Mouse (Mus musculus) brain, adult 2 months (tissue): ENCODE measurements around the gene Ugt1a9.
"Not testable (repeated sequence)": the region's sequence is repeated elsewhere in the genome, so short reads cannot be mapped to it uniquely, and the experiment has no call there.

Experiments
- DNase-seq: peaks from one replicate; pipeline ENCODE4 v3.0.0; 2011; ENCODE audit warnings: low read depth, low spot score

The Ugt1a9 gene

GRCm38 (mm10) chr1:88105656-88106055 lies 35.1 kb downstream of the Ugt1a9 start:
- no peak for DNase-seq

DNA sequence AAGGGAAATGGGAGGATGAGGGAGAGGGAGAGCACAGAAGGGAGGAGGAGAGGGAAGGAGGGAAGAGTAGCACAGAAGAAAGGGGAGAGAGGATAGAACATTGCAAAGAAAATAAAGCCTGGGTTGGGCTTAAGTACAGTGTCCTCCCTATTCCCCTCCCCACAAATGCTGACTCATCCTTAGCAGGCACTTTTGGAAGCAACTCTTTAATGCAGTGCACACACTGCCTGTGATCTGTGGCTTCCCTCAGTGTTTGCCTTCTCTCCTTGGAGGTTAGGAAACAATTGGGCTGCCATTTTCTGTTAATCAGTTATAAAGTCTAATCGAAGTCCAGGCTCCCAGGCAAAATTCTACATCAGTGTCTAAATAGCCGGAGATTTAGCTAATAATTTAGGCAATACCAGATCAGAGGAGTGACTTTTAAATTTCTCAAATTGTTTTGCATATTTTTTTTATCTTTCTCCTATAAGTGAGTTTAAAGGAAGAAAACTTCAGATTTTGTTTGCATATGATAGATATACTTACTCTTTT lies 38.5 kb downstream of the Ugt1a9 start:
- not testable (repeated sequence) for DNase-seq

DNA sequence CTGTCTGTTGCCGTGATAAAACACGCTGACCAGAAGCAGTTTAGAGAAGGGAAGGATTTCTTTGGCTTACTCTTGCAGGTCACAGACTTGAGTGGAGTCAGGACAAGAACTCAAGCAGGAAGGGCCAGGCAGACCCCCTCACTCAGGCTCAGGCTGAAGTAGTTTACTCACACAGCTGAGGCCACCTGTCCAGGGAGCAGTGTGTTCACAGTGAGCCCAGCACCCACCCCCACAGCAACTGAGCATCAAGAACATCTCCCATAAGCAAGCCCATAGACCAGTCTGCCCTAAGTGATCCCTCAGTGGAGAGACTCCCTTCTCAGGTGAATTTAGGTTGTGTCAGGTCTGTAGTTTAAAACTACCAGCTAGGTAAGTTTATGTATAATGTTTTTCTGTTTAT lies 39.0 kb downstream of the Ugt1a9 start:
- not testable (repeated sequence) for DNase-seq

- not testable (repeated sequence) for DNase-seq
Observed at GRCm38 (mm10) chr1:88112769-88113168, 42.2 kb downstream of the Ugt1a9 start.

DNA sequence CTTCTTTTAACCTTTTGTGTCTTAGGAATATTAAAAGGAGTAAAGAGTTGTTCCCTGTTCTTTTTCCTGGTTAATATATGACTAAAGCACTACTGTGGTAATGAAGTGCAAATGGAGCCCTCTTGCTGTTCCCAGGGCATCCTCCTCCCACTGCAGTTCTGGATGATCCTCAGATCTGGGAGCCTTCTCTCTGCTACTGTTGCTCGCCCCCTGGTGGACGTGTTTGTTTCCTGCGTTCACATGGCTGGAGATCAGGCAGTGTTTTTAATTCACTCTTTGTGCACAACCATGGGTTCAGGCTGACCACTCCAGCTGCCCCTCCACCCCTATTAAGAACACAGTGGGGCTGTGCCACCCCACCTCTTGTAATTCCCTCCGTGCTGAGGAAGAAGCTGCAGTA lies 50.0 kb downstream of the Ugt1a9 start:
- not testable (repeated sequence) for DNase-seq

GRCm38 (mm10) chr1:88121521-88121920 lies 50.9 kb downstream of the Ugt1a9 start:
- not testable (repeated sequence) for DNase-seq

DNA sequence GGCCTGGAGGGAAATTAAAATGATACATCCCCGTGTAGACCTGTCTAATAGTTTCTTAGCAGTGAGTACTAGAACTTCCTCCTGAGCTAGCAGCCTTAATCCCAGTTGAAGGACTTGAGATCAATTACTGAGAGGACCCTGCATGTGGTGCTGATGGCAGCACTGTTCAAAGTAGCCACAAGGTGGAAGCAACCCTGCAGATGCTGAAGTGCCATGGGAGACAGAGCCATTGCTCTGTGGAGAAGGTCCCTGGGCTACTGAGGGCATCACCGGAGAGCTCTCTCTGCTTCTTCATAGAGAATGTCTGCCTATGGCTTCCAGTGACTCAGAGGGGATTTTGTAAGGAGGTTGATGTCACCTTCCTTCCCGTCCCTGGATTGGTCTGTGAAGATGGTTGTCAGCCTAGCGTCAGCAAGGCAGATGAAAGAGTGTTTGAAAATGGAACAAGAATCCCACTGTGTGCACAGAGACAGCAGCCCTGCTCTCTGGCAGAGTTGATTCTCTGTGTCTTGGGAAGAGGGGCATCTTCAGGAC lies 55.3 kb downstream of the Ugt1a9 start:
- not testable (repeated sequence) for DNase-seq

- DNase-seq, result not testable (repeated sequence)
Observed at GRCm38 (mm10) chr1:88129091-88129490, 58.5 kb downstream of the Ugt1a9 start.

- DNase-seq, result not testable (repeated sequence)
Observed at GRCm38 (mm10) chr1:88130223-88130622, 59.6 kb downstream of the Ugt1a9 start.

- DNase-seq, result no peak
Observed at GRCm38 (mm10) chr1:88133908-88134456, 63.4 kb downstream of the Ugt1a9 start.

DNA sequence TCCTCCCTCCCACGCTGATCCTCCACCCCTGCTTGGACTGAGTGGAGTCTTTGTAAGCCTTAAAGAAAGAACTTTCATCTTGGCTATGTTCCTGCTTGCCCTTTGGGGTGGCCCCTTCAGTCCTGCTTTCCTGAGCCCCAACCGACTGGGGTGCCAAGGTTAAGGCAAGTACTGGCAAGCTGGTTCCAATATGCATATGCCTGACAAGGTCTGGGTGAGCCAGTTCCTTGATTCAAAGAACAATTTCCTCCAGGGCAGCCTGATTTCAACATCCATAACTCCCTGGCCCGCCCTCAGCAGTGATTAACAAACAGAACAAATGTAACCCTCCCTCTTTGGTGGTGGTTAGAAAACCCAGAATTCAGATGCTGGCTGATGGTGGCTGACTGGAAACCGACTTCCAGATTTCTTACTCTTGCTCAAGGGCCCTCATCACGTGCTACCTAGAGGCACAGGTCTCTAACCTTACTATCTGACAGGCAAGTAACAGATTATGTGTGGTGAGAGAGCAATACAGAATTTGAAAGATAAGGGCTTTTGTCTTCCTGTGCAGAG lies 63.9 kb downstream of the Ugt1a9 start, which contains the start of gene Ugt1a6a:
Gene Ugt1a6a (plus strand): TSS at position 353 of the 555 bp plus-strand sequence.
- not testable (repeated sequence) for DNase-seq

- not testable (repeated sequence) for DNase-seq
Observed at GRCm38 (mm10) chr1:88135229-88135904, 64.8 kb downstream of the Ugt1a9 start.

GRCm38 (mm10) chr1:88136646-88137045 lies 66.0 kb downstream of the Ugt1a9 start:
- no peak for DNase-seq

DNA sequence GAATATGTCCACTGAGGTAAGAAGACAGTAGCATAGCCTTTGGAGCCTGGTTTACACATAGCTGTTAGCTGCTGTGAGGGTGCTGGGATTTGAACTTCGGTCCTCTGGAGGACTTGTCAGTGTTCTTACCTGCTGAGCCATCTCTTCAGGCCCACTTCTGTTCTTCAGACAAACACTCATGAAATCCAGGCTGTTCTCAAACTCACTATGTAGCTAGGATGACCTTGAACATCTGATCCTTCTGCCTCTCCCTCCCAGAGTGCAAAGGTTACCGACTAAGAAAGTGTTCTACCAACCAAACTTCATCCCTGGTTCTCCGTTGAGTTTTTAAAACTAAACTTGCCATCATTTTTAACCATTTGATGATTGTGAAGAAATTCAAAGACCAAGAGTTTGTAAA lies 66.7 kb downstream of the Ugt1a9 start:
- no peak for DNase-seq

GRCm38 (mm10) chr1:88138145-88138544 lies 67.5 kb downstream of the Ugt1a9 start:
- DNase-seq, result no peak

- DNase-seq, result not testable (repeated sequence)
Observed at GRCm38 (mm10) chr1:88140492-88140891, 69.9 kb downstream of the Ugt1a9 start.

GRCm38 (mm10) chr1:88143966-88144675 lies 73.5 kb downstream of the Ugt1a9 start:
- DNase-seq, result peak; percentile 58

GRCm38 (mm10) chr1:88145278-88145677 lies 74.7 kb downstream of the Ugt1a9 start:
- DNase-seq, result not testable (repeated sequence)

GRCm38 (mm10) chr1:88150133-88150532 lies 79.5 kb downstream of the Ugt1a9 start:
- DNase-seq, result not testable (repeated sequence)

DNA sequence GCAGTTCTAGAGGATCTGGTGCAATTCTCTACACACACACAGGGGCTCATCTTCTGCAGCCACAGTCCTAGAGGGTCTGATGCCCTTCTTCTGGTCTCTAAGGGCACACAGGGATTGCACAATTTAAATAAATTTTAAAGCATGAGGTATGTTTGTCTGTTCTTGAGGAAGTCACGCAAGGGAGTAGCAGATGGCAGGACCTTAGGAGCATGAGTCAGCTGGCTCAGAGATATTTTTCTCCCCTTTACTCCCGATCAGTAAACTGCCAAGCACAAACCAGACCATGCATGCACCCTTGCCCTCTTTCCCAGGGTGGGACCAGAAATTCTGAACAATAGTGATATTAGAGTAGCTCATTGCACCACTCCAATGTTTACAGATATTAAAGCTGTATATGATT lies 87.8 kb downstream of the Ugt1a9 start:
- DNase-seq, result peak; percentile 60

DNA sequence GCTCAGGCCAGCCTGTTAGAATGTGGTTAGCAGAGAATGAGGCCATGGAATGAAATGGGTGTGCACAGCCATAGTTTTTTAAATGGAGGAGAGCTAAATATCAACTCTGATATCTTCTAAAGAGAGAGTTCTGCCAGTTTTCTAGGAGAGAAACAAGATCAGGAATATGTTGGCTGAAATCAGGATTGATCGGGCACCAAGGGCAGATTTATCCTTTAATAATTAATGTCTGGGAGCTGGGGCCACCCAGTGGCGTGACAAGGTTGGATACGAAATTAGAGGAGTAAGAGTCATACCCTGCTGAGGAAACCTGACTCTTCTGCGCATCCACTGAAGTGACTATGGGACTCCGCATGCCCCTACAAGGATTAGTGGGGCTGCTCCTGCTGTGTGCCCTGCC lies 95.1 kb downstream of the Ugt1a9 start, which contains the start of gene Ugt1a5:
Gene Ugt1a5 (plus strand): TSS at position 302 of the 400 bp plus-strand sequence.
- DNase-seq, result no peak

- not testable (repeated sequence) for DNase-seq
Observed at GRCm38 (mm10) chr1:88172190-88172589, 101.6 kb downstream of the Ugt1a9 start.
